Mouse (Mus musculus): ENCODE results near the gene Mus81. TPM values are rescaled to one million over a fixed set of nuclear protein-coding genes. Genes with fewer than 3 reads are reported as not detected.
A peak's percentile ranks its signal among the peaks of the same experiment; 100 is the strongest.

Gene Mus81
- polyA plus RNA-seq, 1 experiment from 2014 or later = 51.1 TPM

DNA sequence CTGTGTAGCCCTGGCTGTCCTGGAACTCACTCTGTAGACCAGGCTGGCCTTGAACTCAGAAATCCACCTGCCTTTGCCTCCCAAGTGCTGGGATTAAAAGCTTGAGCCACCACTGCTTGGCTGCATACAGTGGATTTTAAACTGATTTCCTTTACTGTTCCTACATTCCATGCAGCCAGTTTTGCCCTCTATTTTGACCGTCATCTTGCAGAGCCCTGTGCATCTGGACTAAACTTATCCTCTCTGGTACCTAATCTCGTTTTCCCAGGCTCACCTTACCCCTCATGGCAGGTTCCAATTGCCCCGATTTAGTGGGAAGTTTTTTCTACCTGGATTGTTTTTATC, 24.8 kb upstream of the Mus81 start:
- Histone ChIP-seq H3K4me3 (ENCODE audit: low read depth, low read length) (no peak overlapping the region), H3K27me3 (ENCODE audit: control insufficient read depth, insufficient read depth, low read depth, low read length) (no peaks in the 10 kb centered on the region), H3K36me3 (ENCODE audit: control insufficient read depth, insufficient read depth, low read length) (no peaks in the 10 kb centered on the region), H3K27ac (ENCODE audit: low read length) (no peak overlapping the region), H3K4me2 (ENCODE audit: low read length) (no peak overlapping the region), H3K9me3 (replicated peaks; ENCODE audit: control insufficient read depth, low read length, poor library complexity, severe bottlenecking) (no peaks in the 10 kb centered on the region), H3K9ac (ENCODE audit: low read depth, low read length) (no peak overlapping the region), H3K4me1 (ENCODE audit: control insufficient read depth, insufficient read depth, low read length) (peaks cover 18% of the 10 kb centered on the region)
- ATAC-seq = no peak
- WGBS = 81% methylated on average over 3 of the region's 3 CpGs

DNA sequence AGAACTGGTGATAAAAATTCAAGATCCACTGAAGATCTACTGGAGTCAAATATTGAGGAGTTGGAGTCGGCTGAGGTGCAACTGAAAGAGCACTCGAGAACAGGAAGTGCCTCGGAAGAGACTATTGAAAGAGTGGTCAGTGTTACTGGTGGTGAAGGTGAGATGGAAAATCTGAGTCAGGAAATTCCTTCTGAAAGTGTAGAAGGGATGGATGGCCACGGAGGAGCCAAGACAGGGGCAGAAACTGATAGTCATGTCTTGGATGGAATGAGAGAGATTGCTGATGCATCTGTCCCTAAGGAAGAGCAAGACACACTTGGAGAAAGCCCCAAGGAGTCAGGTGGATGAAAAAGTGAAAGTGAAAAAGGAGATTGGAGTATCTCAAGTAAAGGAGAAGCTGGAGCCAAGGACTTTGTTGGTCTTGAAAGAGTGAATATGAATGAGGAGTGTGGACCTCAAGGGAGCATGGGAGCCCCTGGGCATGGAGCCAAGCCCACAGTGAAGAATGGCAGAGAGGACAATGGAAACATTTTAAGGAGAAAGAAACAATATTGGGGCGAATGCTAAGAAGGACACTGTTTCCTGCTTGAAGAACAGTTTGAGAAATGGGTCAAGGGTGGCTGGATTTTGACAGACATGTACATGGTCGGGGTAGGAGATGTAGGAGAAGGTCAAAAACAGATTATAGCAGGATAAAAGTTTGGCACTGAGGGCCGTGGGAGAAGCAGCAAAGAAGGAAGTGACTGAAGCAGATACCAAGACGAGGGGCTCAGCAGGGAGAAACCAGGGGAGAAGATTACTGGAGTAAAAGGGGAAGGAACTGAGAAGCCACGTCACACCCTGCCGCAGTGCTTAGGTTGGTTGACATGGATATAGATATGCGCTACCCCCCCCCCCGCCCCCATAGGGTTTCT, 24.1 kb upstream of the Mus81 start:
- H3K36me3 ChIP-seq (ENCODE audit: control insufficient read depth, insufficient read depth, low read length) = no peaks in the 10 kb centered on the region
- no peak overlapping the region for H3K4me2 ChIP-seq (ENCODE audit: low read length)
- H3K9ac ChIP-seq (ENCODE audit: low read depth, low read length) = no peak overlapping the region
- no peak overlapping the region for H3K4me3 ChIP-seq (ENCODE audit: low read depth, low read length)
- no peak overlapping the region for H3K27ac ChIP-seq (ENCODE audit: low read length)
- no peaks in the 10 kb centered on the region for H3K9me3 ChIP-seq (replicated peaks; ENCODE audit: control insufficient read depth, low read length, poor library complexity, severe bottlenecking)
- no peaks in the 10 kb centered on the region for H3K27me3 ChIP-seq (ENCODE audit: control insufficient read depth, insufficient read depth, low read depth, low read length)
- no peak for ATAC-seq
- peaks cover 18% of the 10 kb centered on the region for H3K4me1 ChIP-seq (ENCODE audit: control insufficient read depth, insufficient read depth, low read length)
- 82% methylated on average over 12 of the region's 12 CpGs for WGBS

DNA sequence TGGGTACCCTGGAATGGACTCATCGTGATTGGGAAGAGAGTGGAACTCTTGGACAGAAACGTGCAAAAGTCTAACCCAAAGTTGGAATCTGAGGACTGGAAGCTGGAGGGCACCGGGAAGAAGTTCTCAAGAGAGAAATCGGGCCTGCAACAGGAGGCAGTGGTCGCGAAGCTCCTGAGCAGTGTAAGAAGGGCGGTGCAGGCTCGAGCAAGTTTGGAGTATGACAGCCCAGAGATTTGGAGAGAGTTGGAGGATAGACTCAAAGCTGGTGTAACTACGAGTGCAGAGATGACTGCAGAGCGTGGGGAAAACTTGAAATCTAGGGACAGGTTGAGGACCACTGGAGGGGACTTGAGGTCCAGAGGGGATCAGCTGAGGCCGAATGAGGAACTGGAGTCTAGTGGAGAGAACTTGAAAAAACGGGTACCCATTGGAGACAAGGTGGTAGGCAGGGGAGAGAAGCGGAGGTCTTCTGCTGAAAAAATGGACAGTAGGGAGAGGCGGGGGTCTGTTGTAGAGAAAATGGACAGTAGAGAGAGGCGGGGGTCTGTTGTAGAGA, 23.0 kb upstream of the Mus81 start:
- no peak for ATAC-seq
- H3K27ac ChIP-seq (ENCODE audit: low read length) = no peak overlapping the region; the same call in 1 of the 2 replicates

DNA sequence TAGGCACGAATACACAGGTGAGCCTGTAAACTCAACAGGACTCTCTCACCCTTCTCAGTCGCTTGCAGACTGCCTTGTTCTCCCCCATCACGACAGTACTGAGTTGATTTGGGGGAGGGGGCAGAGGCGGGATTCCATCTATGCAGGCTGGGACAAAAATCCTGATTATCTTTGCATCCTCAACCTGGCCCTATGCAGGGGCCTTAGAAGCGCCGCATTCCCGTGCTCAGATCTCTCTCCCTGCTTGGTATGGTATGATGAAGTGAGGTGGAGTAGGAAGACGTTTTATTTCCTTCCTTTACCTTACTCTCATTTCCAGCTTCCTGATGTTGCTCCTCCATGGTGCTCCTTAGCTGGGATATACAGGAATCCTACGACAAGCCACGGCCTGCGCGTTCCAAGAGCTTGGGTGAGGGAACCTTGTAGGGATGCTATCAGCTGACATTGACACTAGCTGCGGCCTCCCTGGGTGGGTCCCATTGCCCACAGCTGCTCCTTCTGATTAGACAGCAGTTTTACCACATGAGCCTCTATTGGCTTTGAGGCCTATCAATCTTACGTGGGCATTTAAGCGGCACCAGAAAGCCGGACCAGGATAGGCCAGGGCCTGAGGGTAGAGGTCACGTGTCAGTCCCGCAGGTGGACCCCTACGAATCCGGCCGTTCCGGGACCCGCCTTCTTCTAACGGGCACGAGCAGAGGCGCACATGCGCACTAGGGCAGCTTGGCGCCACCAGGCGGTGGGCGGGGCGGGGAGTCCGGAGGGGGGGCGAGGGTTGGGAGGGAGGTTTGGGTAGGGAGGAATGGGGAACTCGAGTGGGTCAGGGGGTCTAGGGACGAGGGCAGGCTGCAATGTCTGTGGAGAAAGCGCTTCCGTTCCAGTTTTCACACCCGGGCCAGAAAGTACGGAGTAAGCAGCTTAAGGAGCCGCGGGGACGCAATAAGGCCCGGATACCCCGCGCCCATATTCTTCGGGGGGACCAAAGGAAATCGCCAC, 22.1 kb upstream of the Mus81 start, which contains the start of gene Snx32:
TSS of gene Snx32 (minus strand) at position 508 of the 996 bp plus-strand sequence.
- H3K36me3 ChIP-seq (ENCODE audit: control insufficient read depth, insufficient read depth, low read length) = no peaks in the 10 kb centered on the region
- peak within 1 kb of the TSS; percentile 64 for H3K4me3 ChIP-seq (ENCODE audit: low read depth, low read length)
- H3K4me1 ChIP-seq (ENCODE audit: control insufficient read depth, insufficient read depth, low read length) = peaks cover 20% of the 10 kb centered on the region
- no peaks in the 10 kb centered on the region for H3K9me3 ChIP-seq (replicated peaks; ENCODE audit: control insufficient read depth, low read length, poor library complexity, severe bottlenecking)
- no peaks in the 10 kb centered on the region for H3K27me3 ChIP-seq (ENCODE audit: control insufficient read depth, insufficient read depth, low read depth, low read length)
- ATAC-seq = peak; percentile 99
- H3K9ac ChIP-seq (ENCODE audit: low read depth, low read length) = peak within 1 kb of the TSS; percentile 72
- peak within 1 kb of the TSS; percentile 91 for H3K4me2 ChIP-seq (ENCODE audit: low read length)
- 3% methylated on average over 47 of the region's 47 CpGs for WGBS
- H3K27ac ChIP-seq (ENCODE audit: low read length) = peak within 1 kb of the TSS; percentile 89

More for the DNA sequence above, 23.0 kb upstream of the Mus81 start:
- Histone ChIP-seq H3K4me3 (ENCODE audit: low read depth, low read length) (peak overlapping the region; percentile 64), H3K4me1 (ENCODE audit: control insufficient read depth, insufficient read depth, low read length) (peaks cover 19% of the 10 kb centered on the region), H3K36me3 (ENCODE audit: control insufficient read depth, insufficient read depth, low read length) (no peaks in the 10 kb centered on the region), H3K9ac (ENCODE audit: low read depth, low read length) (peak overlapping the region; percentile 63), H3K27me3 (ENCODE audit: control insufficient read depth, insufficient read depth, low read depth, low read length) (no peaks in the 10 kb centered on the region), H3K9me3 (replicated peaks; ENCODE audit: control insufficient read depth, low read length, poor library complexity, severe bottlenecking) (no peaks in the 10 kb centered on the region), H3K4me2 (ENCODE audit: low read length) (peak overlapping the region; percentile 91)
- 51% methylated on average over 15 of the region's 15 CpGs for WGBS

DNA sequence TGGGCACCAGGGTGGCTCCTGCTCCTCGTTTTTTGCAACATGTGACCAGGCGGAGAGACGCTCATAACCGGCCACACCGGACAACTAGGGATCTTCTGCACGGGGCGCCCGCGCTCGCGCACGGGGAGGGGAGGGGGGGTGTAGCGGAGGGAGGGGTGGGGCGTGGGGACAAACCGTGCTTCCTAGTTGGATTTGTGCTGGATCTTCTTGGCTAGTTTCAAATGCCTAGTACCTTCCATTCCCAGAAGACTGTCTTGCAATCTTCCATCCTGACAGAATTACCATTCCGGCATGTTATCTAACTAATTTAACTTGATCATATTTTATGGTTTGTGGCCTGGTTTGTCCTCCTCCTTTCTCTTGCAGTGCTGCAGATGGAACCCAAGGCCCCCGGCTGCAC, 15.5 kb upstream of the Mus81 start, which contains the start of gene 1700020D05Rik:
TSS of gene 1700020D05Rik (minus strand) at position 101 of the 400 bp plus-strand sequence.
- no peak within 1 kb of the TSS for H3K27ac ChIP-seq (ENCODE audit: low read length)
- 0 out of 2 replicates have a peak, but pooled peaks cover 7% of the 10 kb centered on the region for H3K36me3 ChIP-seq (ENCODE audit: control insufficient read depth, insufficient read depth, low read length)
- ATAC-seq = no peak
- no peak within 1 kb of the TSS for H3K4me2 ChIP-seq (ENCODE audit: low read length)
- H3K4me1 ChIP-seq (ENCODE audit: control insufficient read depth, insufficient read depth, low read length) = peaks cover 2% of the 10 kb centered on the region; the same call in 1 of the 2 replicates
- H3K4me3 ChIP-seq (ENCODE audit: low read depth, low read length) = no peak within 1 kb of the TSS
- H3K9ac ChIP-seq (ENCODE audit: low read depth, low read length) = no peak within 1 kb of the TSS
- WGBS = 65% methylated on average over 17 of the region's 17 CpGs
- no peaks in the 10 kb centered on the region for H3K9me3 ChIP-seq (replicated peaks; ENCODE audit: control insufficient read depth, low read length, poor library complexity, severe bottlenecking)
- H3K27me3 ChIP-seq (ENCODE audit: control insufficient read depth, insufficient read depth, low read depth, low read length) = no peaks in the 10 kb centered on the region

DNA sequence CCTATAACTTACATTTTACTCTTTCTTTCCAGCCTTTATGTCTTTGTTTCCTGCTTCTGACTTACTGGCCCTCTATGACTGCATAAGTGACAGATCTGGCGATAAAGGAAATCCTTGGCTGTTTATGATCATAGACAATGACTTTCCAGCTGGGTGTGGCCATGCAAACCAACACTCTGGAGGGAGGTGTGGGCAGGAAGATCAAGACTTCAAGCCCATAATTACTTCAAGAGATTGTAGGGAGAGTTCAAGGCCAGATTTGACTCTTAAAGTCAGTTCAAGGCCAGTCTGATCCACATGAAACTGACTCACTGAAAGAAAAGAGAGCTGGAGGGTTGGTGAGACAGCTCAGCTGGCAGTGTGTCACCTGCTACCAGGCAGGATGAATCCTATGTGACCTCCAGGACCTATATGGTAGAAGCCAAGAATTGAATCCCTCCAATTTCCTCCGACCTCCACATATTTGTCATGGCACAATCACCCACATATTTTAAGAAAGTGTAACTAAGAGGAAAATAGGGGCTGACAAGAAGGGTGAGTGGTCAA, 12.2 kb upstream of the Mus81 start:
- H3K27me3 ChIP-seq (ENCODE audit: control insufficient read depth, insufficient read depth, low read depth, low read length) = no peaks in the 10 kb centered on the region
- H3K4me1 ChIP-seq (ENCODE audit: control insufficient read depth, insufficient read depth, low read length) = no peaks in the 10 kb centered on the region
- no peak overlapping the region for H3K4me3 ChIP-seq (ENCODE audit: low read depth, low read length)
- peaks cover 28% of the 10 kb centered on the region for H3K36me3 ChIP-seq (ENCODE audit: control insufficient read depth, insufficient read depth, low read length)
- H3K27ac ChIP-seq (ENCODE audit: low read length) = no peak overlapping the region
- 95% methylated on average over 2 of the region's 2 CpGs for WGBS
- H3K4me2 ChIP-seq (ENCODE audit: low read length) = no peak overlapping the region
- no peak overlapping the region for H3K9ac ChIP-seq (ENCODE audit: low read depth, low read length)
- ATAC-seq = no peak
- no peaks in the 10 kb centered on the region for H3K9me3 ChIP-seq (replicated peaks; ENCODE audit: control insufficient read depth, low read length, poor library complexity, severe bottlenecking)

DNA sequence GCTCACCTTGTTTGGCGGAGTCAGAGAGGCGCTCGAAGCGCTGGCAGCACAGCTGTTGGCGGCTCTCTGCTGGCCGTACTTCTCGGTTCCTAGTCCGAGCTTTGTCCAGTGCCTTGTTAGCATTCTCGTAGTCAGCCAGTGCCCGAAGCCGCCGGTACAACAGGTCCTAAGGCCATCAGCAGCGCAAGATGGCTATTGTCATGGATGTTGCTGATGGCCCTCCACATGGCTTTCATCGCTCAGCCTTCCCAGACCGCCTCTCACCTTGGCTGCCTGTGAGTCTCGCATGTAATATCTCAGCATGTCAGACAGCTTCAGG, 7.8 kb upstream of the Mus81 start:
- Histone ChIP-seq H3K4me2 (ENCODE audit: low read length) (no peak overlapping the region), H3K36me3 (ENCODE audit: control insufficient read depth, insufficient read depth, low read length) (peaks cover 38% of the 10 kb centered on the region), H3K4me1 (ENCODE audit: control insufficient read depth, insufficient read depth, low read length) (peaks cover 16% of the 10 kb centered on the region), H3K4me3 (ENCODE audit: low read depth, low read length) (no peak overlapping the region; the same call in 1 of the 2 replicates), H3K9me3 (replicated peaks; ENCODE audit: control insufficient read depth, low read length, poor library complexity, severe bottlenecking) (no peaks in the 10 kb centered on the region), H3K9ac (ENCODE audit: low read depth, low read length) (no peak overlapping the region), H3K27ac (ENCODE audit: low read length) (no peak overlapping the region), H3K27me3 (ENCODE audit: control insufficient read depth, insufficient read depth, low read depth, low read length) (no peaks in the 10 kb centered on the region)
- 90% methylated on average over 16 of the region's 16 CpGs for WGBS
- no peak for ATAC-seq

DNA sequence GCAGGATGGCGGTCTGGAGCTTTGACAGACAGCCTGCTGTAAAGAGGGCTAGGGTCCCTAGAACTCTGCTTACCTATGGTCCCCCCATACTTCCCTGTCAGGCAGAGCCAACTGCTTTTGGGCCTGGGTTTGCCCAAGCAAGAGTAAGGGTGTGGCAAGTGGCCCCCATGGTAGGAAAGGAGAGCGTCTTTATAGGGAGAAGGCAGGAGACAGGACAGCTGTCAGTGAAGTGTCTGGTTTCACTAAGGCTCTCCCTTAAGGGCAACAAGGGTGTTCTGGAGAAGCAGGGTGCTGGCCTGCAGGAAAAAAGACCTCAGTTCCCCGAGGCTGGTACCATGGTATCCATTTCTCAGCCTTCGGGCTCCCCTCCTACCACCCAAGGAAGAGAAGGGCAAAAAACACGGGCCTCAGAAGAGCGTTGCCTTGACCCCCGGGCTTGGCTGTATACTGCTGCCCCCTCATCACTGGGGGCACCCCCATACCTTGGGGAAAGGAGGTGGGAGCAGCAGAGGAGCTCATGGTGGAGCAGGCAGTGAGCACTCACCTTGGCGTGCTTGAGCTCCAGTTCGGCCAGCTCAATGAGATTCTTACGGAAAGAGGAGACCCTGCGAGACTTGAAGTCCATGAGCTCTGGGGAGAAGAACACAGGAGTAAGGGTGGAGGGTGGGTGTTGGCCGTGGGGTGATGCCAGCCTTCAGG, 7.3 kb upstream of the Mus81 start:
- Histone ChIP-seq H3K27ac (ENCODE audit: low read length) (no peak overlapping the region), H3K4me2 (ENCODE audit: low read length) (no peak overlapping the region), H3K9ac (ENCODE audit: low read depth, low read length) (no peak overlapping the region), H3K9me3 (replicated peaks; ENCODE audit: control insufficient read depth, low read length, poor library complexity, severe bottlenecking) (no peaks in the 10 kb centered on the region), H3K27me3 (ENCODE audit: control insufficient read depth, insufficient read depth, low read depth, low read length) (no peaks in the 10 kb centered on the region), H3K4me1 (ENCODE audit: control insufficient read depth, insufficient read depth, low read length) (peaks cover 16% of the 10 kb centered on the region), H3K4me3 (ENCODE audit: low read depth, low read length) (no peak overlapping the region; the same call in 1 of the 2 replicates), H3K36me3 (ENCODE audit: control insufficient read depth, insufficient read depth, low read length) (peaks cover 38% of the 10 kb centered on the region)
- WGBS = 87% methylated on average over 12 of the region's 12 CpGs
- ATAC-seq = no peak
